Mouse (Mus musculus) midbrain, embryonic 15.5 days (tissue): ENCODE measurements at regions not wholly inside any gene's neighbourhood (a gene's known extent, or its start where the extent isn't known, plus 50 kb on each side); places are given as distances from the start of the nearest gene placed in this dataset.

ENCODE experiments used
- ATAC-seq: fragments of 200-750 bp; cut with Nextera tagmentation; replicated peaks from 2 replicates; pipeline ENCODE4 v1.8.0; 2017; ENCODE audit warnings: moderate TSS enrichment
- H3K27ac ChIP-seq: fragments of 300-500 bp; sonication (generic); 2 replicates; pipeline ENCODE4 v1.5.1; 2015; ENCODE audit warnings: mild to moderate bottlenecking, inconsistent platforms
- H3K27me3 ChIP-seq: fragments of 300-500 bp; sonication (generic); replicated peaks from 2 replicates; pipeline ENCODE4 v1.6.1; 2015; ENCODE audit warnings: inconsistent platforms
- H3K36me3 ChIP-seq: fragments of 300-500 bp; sonication (generic); replicated peaks from 2 replicates; pipeline ENCODE4 v1.6.1; 2015; ENCODE audit warnings: inconsistent platforms
- H3K4me1 ChIP-seq: fragments of 300-500 bp; sonication (generic); 2 replicates; pipeline ENCODE4 v1.6.1; 2015; ENCODE audit warnings: inconsistent platforms
- H3K4me2 ChIP-seq: fragments of 300-500 bp; sonication (generic); 2 replicates; pipeline ENCODE4 v1.6.1; 2015; ENCODE audit warnings: inconsistent platforms, mild to moderate bottlenecking, moderate library complexity
- H3K4me3 ChIP-seq: fragments of 300-500 bp; sonication (generic); 2 replicates; pipeline ENCODE4 v1.5.1; 2015; ENCODE audit warnings: mild to moderate bottlenecking, inconsistent platforms
- H3K9ac ChIP-seq: fragments of 300-500 bp; sonication (generic); 2 replicates; pipeline ENCODE4 v1.6.1; 2015; ENCODE audit warnings: mild to moderate bottlenecking, inconsistent platforms
- H3K9me3 ChIP-seq: fragments of 300-500 bp; sonication (generic); 2 replicates; pipeline ENCODE4 v1.6.1; 2016; ENCODE audit warnings: inconsistent platforms
- WGBS: fragments of 180-500 bp; shearing (Covaris S2); methylation state at CpG from one replicate; pipeline ENCODE4 v1.1.7; 2015; ENCODE audit warnings: mixed read lengths; 5-methylcytosine and 5-hydroxymethylcytosine counted together

DNA sequence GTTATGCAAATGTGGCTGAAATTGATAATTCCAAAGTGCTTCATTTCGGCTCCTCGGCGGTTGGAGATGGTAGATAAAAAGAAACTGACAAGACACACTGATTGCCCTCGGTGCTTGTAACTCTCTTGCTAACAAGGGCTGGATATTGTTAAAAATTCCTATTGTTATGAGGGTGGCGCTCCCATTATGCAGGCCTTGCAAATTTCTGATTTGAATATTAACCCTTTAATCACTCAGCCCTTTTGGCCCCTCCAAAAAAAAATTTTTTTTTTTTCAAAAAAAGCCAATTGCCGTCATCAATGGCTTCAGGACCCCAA lies 469.8 kb downstream of the Vrk1 start:
- Histone ChIP-seq H3K9ac (peak overlapping the region; percentile 26; the same call in 1 of the 2 replicates), H3K4me3 (peak overlapping the region; percentile 25), H3K4me2 (peak overlapping the region; percentile 49), H3K27ac (peak overlapping the region; percentile 74), H3K27me3 (peaks cover 9% of the 10 kb centered on the region), H3K4me1 (peaks cover 54% of the 10 kb centered on the region), H3K9me3 (no peaks in the 10 kb centered on the region), H3K36me3 (no peaks in the 10 kb centered on the region)
- ATAC-seq, result peak; percentile 55
- 4% methylated on average over 6 of the region's 6 CpGs for WGBS

DNA sequence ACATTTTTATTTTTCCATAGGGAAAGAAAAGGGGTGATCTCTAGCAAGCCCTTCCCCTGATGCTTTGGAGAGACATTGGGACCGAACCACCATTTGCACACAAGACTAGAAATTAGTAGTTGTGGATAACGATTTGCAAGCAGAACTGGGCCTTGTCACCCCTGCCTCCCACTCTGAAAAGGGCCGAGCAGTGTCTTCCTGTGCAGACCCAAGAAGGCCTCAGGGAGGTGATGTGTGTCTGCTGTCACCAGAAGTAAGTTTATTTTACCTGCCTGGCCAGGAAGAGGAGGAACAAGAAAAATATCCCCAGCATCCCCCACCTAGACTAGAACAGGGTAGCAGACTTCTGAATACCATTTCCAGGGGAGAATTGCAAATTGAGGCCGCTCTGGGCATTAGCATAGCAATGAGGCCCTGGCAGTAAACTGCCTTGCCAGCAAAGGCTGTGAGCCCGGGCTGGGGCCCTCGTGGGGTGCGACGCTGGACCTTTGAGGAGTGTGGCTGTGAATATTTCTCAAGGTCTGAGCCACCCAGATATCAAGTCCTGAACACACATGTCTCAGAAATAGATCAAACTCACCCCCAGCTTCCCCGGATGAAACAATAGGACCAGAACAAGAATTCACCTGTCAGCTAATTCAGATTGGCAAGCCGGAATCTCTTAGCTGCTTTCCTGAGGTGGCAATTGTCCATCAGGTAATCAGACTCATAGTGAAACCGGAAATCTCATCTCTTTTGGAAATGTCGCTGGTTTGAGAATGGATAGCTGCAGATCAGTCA lies 470.4 kb downstream of the Vrk1 start:
- H3K27ac ChIP-seq, result peak overlapping the region; percentile 74
- H3K4me3 ChIP-seq, result no peak overlapping the region
- H3K27me3 ChIP-seq, result peaks cover 9% of the 10 kb centered on the region
- H3K4me2 ChIP-seq, result no peak overlapping the region
- H3K9ac ChIP-seq, result no peak overlapping the region
- H3K9me3 ChIP-seq, result no peaks in the 10 kb centered on the region
- peaks cover 53% of the 10 kb centered on the region for H3K4me1 ChIP-seq
- no peak for ATAC-seq
- H3K36me3 ChIP-seq, result no peaks in the 10 kb centered on the region
- 15% methylated on average over 12 of the region's 12 CpGs for WGBS

DNA sequence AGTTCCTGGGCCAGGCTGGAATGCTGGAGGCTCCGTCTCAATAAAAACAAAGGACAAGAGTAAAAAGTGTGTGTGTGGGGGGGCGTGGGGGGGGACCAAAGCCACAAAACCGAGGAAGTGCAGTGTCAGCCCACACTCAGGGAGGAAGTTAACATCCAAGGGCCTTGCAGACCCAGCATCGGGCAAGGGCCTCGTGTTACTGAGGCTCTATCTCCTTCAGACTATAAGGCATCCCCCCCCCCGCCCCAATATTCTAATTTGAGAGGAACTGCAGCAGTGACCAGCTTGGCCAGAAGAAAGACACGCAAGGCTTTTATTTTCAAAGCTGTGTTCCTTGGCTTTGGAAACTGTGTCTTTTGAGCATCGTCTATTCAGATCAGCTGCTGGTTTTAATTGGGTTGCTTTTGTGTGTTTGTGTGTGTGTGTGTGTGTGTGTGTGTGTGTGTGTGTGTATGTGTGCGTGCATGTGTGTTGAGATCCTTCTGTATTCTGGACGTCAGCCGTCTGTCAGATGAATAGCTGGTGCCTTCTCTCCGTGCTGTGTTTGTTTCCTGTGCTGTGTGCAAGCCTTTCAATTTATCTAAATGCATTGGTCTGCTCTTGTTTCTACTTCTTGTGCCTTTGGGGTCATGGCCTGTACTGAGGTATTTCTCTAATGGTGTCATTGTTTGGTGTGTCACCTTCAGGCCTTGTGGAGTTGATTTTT lies 491.7 kb downstream of the Vrk1 start:
- no peaks in the 10 kb centered on the region for H3K36me3 ChIP-seq
- H3K4me1 ChIP-seq, result no peaks in the 10 kb centered on the region
- H3K9ac ChIP-seq, result no peak overlapping the region
- no peak for ATAC-seq
- no peak overlapping the region for H3K27ac ChIP-seq
- no peaks in the 10 kb centered on the region for H3K9me3 ChIP-seq
- WGBS, result 43% methylated on average over 12 of the region's 12 CpGs
- no peaks in the 10 kb centered on the region for H3K27me3 ChIP-seq
- H3K4me3 ChIP-seq, result no peak overlapping the region
- no peak overlapping the region for H3K4me2 ChIP-seq

GRCm38 (mm10) chr12:106504285-106504684 lies 494.3 kb downstream of the Vrk1 start:
- H3K4me2 ChIP-seq, result no peak overlapping the region
- H3K9me3 ChIP-seq, result no peaks in the 10 kb centered on the region
- WGBS, result 89% methylated on average over 8 of the region's 8 CpGs
- H3K27me3 ChIP-seq, result no peaks in the 10 kb centered on the region
- no peaks in the 10 kb centered on the region for H3K4me1 ChIP-seq
- no peak for ATAC-seq
- no peak overlapping the region for H3K4me3 ChIP-seq
- no peak overlapping the region for H3K9ac ChIP-seq
- H3K36me3 ChIP-seq, result no peaks in the 10 kb centered on the region
- no peak overlapping the region for H3K27ac ChIP-seq

DNA sequence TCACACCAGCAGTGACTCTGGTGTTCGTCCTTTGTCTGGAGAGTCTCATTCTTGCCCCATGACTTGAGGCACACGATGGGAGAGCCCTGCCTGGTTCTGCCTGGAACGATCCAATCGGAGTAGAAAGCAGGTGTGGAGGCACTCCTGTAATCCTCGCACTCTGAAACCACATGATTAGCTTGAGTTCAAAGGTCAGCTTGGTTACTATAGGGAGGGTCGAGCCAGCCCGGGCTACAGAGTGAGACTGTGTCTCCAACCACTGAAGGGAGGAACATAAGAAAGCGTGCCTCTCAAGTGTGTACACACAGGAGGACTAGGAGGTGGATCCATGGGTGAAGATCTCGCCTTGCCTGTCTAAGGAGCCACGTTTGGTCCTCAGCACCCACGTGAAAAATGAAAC lies 504.0 kb downstream of the Vrk1 start:
- Histone ChIP-seq H3K4me2 (no peak overlapping the region), H3K9ac (no peak overlapping the region), H3K4me1 (no peaks in the 10 kb centered on the region), H3K36me3 (no peaks in the 10 kb centered on the region), H3K4me3 (no peak overlapping the region), H3K9me3 (no peaks in the 10 kb centered on the region), H3K27ac (no peak overlapping the region), H3K27me3 (no peaks in the 10 kb centered on the region)
- ATAC-seq, result no peak
- WGBS, result 73% methylated on average over 11 of the region's 11 CpGs

- no peak; the same call in 1 of the 2 replicates for ATAC-seq
- 58% methylated on average over 17 of the region's 17 CpGs for WGBS
- Histone ChIP-seq H3K27me3 (no peaks in the 10 kb centered on the region), H3K9ac (no peak overlapping the region), H3K27ac (no peak overlapping the region), H3K4me3 (no peak overlapping the region), H3K4me1 (no peaks in the 10 kb centered on the region), H3K4me2 (no peak overlapping the region), H3K36me3 (no peaks in the 10 kb centered on the region), H3K9me3 (no peaks in the 10 kb centered on the region)
Observed at GRCm38 (mm10) chr12:106515257-106515788, 505.3 kb downstream of the Vrk1 start.

DNA sequence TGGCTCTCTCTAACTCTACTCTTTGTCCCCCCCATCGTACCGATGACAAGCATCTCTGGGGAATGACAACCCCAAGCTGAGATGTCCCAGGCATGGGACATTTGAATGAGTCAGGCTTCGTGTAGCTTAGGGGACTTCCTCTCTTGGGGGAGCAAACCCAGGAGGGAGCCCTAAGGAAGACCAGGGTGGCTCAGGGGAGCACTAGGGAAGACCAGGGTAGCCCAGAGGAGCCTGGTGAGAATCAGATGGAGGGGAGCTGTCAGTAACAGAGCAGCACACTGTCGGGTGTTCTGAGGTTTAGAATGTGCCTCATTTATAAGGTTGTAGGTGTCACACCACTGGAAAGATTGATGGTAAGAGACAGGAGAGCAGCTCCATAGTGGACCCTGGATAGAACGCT lies 509.1 kb downstream of the Vrk1 start:
- H3K4me2 ChIP-seq, result no peak overlapping the region
- no peaks in the 10 kb centered on the region for H3K4me1 ChIP-seq
- H3K27ac ChIP-seq, result no peak overlapping the region
- H3K36me3 ChIP-seq, result no peaks in the 10 kb centered on the region
- H3K9me3 ChIP-seq, result no peaks in the 10 kb centered on the region
- no peaks in the 10 kb centered on the region for H3K27me3 ChIP-seq
- H3K4me3 ChIP-seq, result no peak overlapping the region
- WGBS, result 84% methylated on average over 5 of the region's 5 CpGs
- ATAC-seq, result no peak
- no peak overlapping the region for H3K9ac ChIP-seq

- Histone ChIP-seq H3K4me2 (no peak overlapping the region), H3K27me3 (no peaks in the 10 kb centered on the region), H3K9ac (no peak overlapping the region), H3K4me1 (peaks cover 12% of the 10 kb centered on the region), H3K4me3 (no peak overlapping the region), H3K36me3 (no peaks in the 10 kb centered on the region), H3K9me3 (no peaks in the 10 kb centered on the region), H3K27ac (no peak overlapping the region)
- 74% methylated on average over 4 of the region's 4 CpGs for WGBS
- ATAC-seq, result no peak
Observed at GRCm38 (mm10) chr12:106524411-106524810, 514.4 kb downstream of the Vrk1 start.

- H3K9me3 ChIP-seq, result no peaks in the 10 kb centered on the region
- peak overlapping the region; percentile 52; the same call in 1 of the 2 replicates for H3K27ac ChIP-seq
- no peaks in the 10 kb centered on the region for H3K27me3 ChIP-seq
- H3K36me3 ChIP-seq, result no peaks in the 10 kb centered on the region
- peak overlapping the region; percentile 28; the same call in 1 of the 2 replicates for H3K4me2 ChIP-seq
- no peak overlapping the region for H3K4me3 ChIP-seq
- ATAC-seq, result no peak
- 72% methylated on average over 8 of the region's 8 CpGs for WGBS
- H3K9ac ChIP-seq, result no peak overlapping the region
- H3K4me1 ChIP-seq, result peaks cover 12% of the 10 kb centered on the region
Observed at GRCm38 (mm10) chr12:106527116-106527515, 517.1 kb downstream of the Vrk1 start.

DNA sequence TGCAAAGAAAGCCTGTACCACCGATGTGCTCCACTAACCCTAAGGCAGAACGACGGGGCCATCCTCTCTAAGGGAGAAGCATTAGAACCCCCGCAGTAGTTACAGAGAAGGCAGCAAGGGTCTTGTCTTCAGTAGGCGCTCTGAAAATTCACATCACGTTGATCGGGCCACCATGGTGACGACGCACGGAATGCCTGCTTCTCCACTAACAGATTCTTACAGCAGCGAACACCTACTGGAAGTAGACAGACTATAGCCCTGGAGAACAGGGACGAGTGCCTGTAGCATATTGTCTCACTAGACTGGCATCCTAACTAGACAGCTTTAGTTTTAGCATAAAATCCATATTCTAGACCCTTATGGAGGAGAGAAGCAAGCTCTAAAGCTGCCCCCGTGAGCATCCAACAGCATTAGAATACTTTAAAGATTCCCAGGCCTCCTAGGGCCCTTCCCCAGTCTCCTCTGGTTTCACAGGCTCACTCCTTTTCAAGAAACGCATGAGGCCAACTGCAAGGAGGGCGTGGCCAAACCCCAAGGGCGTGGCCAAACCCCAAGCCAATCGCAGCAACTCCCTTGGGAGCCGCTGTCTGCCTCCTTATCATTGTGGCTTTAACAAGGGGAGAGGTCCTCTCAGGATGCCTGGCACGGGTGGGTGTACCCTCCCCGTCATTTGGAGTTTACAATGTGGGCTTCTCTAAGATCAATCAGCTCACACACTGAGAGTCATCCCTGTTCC lies 517.8 kb downstream of the Vrk1 start:
- Histone ChIP-seq H3K27ac (peak overlapping the region; percentile 53), H3K4me2 (peak overlapping the region; percentile 28), H3K4me3 (no peak overlapping the region), H3K27me3 (no peaks in the 10 kb centered on the region), H3K9ac (no peak overlapping the region), H3K36me3 (no peaks in the 10 kb centered on the region), H3K4me1 (peaks cover 12% of the 10 kb centered on the region), H3K9me3 (no peaks in the 10 kb centered on the region)
- 3% methylated on average over 20 of the region's 20 CpGs for WGBS
- ATAC-seq, result peak; percentile 30; the same call in 1 of the 2 replicates

- H3K36me3 ChIP-seq, result no peaks in the 10 kb centered on the region
- no peak; the same call in 1 of the 2 replicates for ATAC-seq
- no peaks in the 10 kb centered on the region for H3K9me3 ChIP-seq
- H3K4me1 ChIP-seq, result peaks cover 12% of the 10 kb centered on the region
- H3K27ac ChIP-seq, result peak overlapping the region; percentile 43; the same call in 1 of the 2 replicates
- H3K27me3 ChIP-seq, result no peaks in the 10 kb centered on the region
- H3K4me2 ChIP-seq, result no peak overlapping the region
- WGBS, result 28% methylated on average over 10 of the region's 10 CpGs
- no peak overlapping the region for H3K4me3 ChIP-seq
- H3K9ac ChIP-seq, result no peak overlapping the region
Observed at GRCm38 (mm10) chr12:106528521-106528920, 518.5 kb downstream of the Vrk1 start.

DNA sequence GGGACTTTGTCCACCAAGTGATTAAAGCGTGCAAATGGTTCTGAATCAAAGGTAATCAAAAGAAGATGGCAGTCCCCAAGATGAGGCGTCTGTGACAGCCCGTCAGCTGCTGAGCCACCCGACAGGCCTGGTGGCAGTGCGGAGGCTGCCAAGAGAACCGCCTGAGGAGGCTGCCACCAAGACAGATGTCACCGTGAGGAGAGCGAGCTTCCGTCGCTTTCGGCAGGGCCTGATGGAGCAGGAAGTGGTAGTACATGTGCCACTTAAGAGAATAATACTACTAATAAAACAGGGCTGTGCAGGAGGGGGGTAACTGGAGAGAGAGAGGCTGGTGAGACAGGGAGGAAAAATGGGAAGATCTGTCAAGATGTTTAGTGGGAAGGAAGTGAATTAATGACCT lies 519.1 kb downstream of the Vrk1 start:
- no peak overlapping the region for H3K4me2 ChIP-seq
- 33% methylated on average over 11 of the region's 11 CpGs for WGBS
- ATAC-seq, result peak; percentile 24
- no peak overlapping the region for H3K27ac ChIP-seq
- no peaks in the 10 kb centered on the region for H3K9me3 ChIP-seq
- peaks cover 12% of the 10 kb centered on the region for H3K4me1 ChIP-seq
- no peak overlapping the region for H3K4me3 ChIP-seq
- H3K36me3 ChIP-seq, result no peaks in the 10 kb centered on the region
- H3K9ac ChIP-seq, result no peak overlapping the region
- H3K27me3 ChIP-seq, result no peaks in the 10 kb centered on the region; the same call in 1 of the 2 replicates
